Mouse (Mus musculus) monocyte, adult 5-6 weeks (primary cell): ENCODE data around the gene Hsd17b1. TPM values are rescaled to one million over a fixed set of nuclear protein-coding genes. Genes with fewer than 3 reads are reported as not detected.

ENCODE experiments used
- ATAC-seq: fragments of 153-309, 156-312 bp; replicated peaks from 2 replicates; pipeline ENCODE4 v1.8.0; 2017; ENCODE audit warnings: mild to moderate bottlenecking; ENCODE audit not compliant: low TSS enrichment, insufficient number of reproducible peaks, severe bottlenecking, poor library complexity, low FRiP score
- total RNA-seq: library from RNA; stranded (forward); fragments of 200-1000, 200-491, 200-594 nt; gene quantifications from 3 replicates; pipeline ENCODE4 v1.2.3, GENCODE M21; 2017

The Hsd17b1 gene
- total RNA-seq, 1 experiment from 2014 or later = not detected

DNA sequence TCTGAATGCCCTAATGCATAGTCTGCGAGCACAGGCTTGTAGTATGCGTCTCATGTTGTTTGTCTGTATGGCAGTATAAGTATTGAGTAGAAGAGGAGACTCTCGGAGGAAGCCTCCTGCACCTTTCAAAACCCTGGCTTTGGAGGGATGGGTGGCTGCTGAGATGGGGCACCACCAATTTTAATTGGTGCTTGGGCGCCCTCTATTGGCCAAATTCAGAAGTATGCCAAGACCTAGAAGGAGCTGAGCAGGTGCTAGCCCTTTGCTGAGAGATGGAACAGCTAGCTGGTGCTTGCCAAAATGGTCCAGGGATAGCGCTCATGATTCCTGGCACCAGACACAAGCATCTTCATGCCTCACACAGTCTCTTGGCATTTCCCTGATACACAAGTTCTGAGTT is 20.4 kb upstream of the Hsd17b1 start:
- peak; percentile 57; the same call in 1 of the 2 replicates for ATAC-seq

DNA sequence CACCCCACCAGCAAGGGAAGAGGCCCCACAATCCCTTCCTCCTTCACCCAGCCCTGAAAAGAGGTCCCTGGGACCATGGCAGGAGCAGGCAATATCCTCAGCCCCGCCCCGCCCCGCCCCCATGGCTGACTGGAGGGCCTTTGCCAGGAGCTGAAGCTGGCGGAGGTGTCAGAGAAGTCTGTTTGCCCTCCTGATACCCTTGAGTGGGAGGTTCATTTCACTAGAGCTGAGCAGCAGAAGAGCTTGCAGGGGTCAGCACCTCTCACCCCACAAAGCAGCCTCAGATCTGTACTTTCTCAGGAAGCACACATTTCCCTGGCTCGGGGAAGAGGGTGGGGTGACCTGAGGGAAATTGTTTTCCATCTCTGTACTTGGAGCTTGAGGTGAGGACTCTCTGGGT is 19.5 kb upstream of the Hsd17b1 start:
- no peak for ATAC-seq

DNA sequence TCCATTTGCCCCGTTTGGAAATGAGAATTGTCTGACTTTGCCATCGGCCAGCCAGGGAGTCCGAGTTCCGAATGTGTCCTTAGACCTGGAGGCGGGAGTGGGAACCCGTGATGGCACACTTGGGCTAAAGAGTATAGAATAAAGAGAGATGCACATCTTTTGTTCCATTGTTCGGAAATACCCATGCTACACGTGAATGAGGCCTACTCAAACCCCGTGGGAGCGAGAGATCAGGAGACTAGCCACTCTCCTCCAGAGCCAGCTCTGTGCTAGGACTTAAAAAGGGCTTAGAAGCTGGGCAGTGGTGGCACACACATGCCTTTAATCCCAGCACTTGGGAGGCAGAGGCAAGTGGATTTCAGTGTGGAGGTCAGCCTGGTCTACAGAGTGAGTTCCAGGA is 18.7 kb upstream of the Hsd17b1 start:
- ATAC-seq = no peak

DNA sequence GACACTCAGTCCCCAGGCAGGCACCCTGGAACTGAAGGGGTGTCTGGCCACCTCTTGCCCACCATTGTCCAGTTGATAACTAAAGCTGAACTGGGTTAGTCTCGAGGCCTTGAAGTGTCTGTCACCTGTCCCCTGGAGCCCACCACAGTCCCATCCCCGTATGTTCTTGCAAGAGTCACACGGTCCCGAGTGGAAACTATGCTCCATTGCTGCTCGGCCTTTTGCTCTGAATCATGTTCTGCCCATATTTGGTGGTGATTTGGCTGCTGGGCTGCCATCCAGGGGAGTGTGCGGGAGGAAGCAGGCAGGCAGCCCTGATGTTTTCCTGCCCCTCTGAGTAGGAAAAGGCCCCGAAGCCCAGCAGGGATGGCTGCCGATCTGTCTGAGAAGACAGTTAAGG is 18.1 kb upstream of the Hsd17b1 start:
- ATAC-seq = no peak

DNA sequence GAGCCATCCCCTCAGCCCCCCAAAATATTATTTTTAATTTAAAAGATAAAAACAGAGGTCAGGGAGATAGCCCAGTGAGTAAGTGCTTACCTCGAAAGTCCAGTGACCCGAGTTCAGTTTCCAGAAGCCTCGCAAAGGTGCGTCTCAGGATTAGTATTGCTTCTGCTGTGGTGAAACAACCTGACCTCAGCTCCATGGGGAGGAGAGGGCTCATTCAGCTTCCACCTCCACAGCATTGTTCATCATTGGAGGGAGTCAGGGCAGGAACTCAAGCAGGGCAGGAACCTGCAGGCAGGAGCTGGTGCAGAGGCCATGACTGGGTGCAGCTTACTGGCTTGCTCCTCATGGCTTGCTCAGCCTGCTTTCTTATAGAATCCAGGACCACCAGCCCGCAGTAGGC is 17.2 kb upstream of the Hsd17b1 start:
- ATAC-seq = no peak

DNA sequence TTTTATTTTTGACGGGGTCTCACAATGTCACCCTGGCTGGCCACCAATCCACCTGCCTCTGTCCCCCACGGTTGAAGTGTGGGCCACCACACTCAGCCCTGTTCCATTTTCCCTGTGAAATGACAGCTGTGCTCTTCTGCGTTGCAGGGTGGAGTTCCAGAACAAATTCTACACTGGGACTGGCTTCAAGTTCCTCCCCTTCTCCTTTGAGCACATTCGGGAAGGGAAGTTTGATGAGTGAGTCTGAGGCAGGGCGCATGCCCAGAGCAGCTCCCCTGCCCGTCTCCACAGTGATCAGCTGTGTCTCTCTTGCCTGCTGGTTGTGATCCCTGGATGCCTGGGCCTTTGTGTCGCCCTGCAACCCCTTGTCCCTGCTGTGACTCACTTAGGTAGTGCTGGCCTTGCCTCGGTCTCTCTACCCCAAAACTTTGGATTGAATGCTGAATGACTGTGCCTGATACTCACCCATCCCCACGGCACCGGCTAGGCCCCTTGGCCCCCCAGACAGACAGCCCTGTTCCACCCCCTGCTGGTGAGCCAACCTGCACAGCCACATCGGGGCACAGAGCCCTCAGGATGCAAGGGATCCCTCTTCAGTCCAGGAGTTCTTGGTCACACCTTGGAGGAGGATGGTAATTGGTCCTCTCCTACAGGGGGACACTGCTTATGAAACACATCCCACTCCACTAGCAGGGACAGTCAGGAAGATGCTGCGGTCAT is 15.9 kb upstream of the Hsd17b1 start:
- ATAC-seq = no peak

DNA sequence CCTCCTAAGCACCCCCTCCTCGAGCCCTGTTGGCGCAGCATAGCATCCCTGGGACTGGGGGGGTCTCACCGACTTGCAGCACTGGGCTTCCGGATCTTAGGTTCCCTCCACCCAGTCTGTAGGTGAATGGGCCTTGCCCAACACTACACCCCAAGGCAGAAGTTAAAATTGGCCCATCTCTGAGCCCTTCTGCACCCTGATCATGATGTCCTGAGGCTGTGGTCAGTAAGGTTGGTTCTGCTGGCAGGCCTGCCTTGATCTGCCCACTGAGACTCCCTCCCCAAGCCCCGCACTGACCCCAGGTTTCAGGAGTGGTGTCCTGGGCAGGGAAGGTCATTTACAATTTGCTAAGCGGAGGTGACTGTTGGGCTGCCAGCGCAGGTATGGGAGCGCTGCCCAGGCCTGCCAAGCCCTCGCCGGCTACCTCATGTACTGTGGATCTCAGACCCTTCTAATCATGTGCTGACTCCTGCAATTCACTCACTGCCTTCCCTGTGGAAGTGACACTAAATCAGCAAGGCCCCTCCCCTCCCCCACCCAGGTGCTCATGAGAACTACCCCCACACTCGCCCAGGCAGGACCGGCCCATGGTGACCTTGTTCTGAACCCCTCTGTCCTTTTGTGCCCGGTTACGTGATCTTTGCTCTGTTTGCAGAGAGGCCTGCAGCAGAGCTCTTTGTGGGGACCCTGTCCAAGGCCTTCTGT is 15.1 kb upstream of the Hsd17b1 start:
- ATAC-seq = no peak

DNA sequence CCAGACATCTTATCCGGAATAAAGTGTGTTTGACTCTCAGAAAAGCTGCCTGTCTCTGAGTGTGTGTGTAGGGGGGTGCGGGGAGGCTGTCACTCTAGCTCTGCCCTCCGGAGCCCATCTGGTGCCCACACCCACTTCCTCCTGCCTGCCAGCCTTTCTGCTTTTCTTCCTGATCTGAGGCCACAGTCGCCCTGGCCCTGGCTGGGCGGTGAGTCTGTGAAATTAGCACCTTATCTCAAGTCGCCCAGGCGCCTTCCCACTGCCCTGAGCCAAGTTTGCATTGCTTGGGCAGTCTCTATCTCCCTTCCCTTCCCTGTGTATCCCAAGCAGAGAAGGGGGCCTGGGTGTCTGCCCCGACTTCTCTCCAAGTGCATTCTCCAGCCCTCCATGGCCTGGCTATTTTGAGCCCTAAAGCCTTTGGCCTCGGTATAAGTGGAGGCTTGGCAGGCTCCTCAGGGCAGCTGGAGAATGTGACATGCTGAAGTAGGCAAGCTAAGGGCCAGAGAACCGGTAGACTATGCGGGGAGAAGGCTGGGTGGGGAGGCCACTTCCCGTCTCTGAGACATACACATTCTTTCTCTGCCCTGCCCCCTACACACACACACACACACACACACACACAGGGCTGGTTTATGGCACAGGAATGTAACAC is 14.4 kb upstream of the Hsd17b1 start:
- peak; percentile 75 for ATAC-seq

DNA sequence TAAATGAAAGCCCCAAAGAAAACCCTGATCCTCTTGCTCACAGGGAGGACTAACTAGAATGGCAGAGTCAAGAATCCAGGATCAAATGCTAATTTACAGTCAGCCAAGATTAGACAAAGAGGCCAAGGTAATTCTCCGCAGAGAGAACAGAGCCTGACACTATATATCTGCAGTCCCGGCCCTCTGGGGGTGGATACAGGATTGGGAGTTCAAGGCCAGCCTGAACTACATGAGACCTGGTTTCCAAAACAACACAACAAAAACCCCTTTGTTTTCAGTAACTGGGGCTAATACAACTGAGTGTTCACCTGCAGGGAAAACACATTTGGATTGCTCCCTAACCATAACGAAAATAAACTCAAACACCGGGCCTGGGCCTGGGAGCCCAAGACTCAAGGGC is 13.7 kb upstream of the Hsd17b1 start:
- no peak for ATAC-seq

DNA sequence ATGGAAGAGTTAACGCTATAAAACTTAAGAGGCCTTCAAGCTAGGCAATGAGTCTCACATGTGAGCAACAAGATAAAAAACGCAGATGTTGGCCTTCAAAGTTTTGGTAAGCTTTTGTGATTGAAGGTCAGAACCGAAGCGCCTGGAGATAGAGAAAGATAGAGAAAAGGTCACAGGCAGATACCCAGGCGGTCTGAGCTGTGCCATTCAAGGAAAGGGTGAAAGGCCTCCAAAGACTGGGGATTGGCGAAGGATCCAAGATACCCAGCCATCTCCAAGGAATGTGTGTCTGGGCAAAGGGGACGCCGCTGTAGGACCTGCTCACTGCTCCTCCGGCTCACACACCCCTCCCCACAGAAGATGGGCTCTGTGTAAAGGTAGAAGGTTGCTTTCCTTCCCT is 13.2 kb upstream of the Hsd17b1 start:
- no peak for ATAC-seq

DNA sequence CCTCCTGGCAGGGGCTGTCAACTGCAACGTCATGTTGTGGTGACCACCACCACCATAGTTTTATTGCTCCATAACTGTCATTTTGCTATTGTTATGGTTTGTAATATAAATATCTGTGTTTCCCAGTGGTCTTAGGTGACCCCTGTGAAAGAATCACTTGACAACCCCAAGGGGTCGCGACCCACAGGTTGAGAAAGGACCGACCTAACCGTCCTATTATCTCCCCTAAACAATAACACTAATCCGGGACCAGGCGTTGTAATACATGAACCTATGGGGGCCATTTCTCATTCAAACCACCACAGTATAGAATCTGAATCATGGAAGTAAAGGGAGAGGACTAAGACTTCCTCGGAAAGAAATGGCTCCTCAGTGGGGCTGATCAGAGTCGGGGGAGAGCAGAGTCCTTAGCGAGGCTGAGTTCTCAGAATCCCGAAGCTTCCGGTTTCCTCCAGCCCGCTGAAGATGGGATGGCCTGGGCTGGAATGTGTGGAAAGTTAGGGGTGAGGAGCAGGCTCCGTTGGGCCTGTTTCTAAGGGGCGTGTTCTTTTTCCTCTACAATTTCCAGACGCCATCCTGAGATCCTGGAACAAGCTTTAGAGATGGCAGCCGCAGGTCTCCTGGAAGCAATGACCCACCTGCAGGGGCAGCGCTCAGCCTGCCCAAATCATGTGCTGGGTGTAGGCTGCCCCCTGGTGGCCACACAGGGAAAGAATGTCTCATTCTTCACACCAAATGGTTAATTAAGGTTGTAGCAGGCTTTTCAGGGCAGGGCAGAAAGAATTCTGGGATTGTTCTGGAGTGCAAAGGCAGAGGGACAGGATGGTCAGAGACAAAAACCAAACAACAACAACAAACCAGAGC is 11.4 kb upstream of the Hsd17b1 start:
- ATAC-seq = 0 out of 2 replicates have a peak, but pooled peaks have one; percentile 28

DNA sequence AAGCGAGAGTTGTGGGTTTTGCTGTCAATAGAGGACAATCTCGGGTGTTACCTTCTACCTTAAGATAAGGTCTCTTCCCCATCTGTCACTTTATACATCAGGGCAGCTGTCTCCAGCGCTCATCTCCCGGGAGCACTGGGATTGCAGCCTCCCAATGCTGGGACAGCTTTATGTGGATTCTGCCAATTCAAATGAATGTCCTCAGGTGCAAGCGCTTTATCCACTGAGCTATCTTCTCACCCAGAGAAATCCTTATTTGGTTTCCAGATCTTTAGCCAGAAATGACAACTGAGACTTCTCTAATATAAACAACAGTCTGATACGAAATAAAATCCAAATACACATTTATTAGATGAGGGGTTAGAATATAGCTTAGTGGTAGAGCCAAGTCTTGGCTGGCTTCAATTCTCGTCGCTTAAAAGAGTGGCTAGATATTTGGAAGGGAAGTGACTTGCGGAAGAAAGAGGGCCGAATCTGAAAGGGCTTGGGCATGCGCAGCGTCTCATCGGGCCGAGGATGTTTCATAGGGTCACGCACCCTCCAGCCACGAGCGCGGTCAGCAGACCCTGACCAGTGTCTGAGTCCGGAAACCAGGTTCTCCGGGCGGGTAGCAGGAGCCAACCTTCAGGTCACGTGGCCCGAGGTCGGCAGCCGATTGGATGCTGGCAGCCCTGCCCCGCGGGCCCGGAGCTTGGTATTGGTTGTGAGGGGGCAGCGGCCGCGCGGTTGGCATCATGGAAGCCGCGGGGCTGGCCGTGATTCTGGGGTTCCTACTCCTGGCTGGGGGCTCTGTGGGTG is 8.6 kb upstream of the Hsd17b1 start, which contains the start of gene Naglu:
TSS of gene Naglu (plus strand) at position 622 of the 798 bp plus-strand sequence.
- peak; percentile 88 for ATAC-seq

DNA sequence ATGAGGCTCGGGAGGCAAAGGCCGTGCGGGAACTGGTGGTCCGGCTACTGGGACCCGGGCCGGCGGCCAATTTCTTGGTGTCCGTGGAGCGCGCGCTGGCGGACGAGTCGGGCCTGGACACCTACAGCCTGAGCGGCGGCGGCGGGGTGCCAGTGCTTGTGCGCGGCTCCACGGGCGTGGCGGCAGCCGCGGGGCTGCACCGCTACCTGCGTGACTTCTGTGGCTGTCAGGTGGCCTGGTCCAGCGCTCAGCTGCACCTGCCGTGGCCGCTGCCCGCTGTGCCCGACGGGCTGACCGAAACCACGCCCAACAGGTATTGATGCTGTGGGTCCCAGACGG is 8.1 kb upstream of the Hsd17b1 start:
- ATAC-seq = no peak

DNA sequence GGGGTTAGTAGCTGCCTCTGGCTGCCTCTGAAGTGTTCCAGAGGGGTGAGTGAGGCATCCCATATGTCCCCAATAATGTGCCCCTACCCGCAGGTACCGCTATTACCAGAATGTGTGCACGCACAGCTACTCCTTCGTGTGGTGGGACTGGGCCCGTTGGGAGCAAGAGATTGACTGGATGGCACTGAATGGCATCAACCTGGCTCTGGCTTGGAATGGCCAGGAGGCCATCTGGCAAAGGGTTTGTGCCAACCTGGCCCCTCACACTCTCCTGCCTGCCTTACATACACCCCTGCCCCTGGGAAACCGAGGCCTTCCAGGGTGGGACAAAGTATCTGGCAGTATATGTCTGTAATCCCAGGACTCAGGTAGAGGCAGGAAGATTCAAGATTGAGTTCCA is 7.2 kb upstream of the Hsd17b1 start:
- no peak for ATAC-seq

DNA sequence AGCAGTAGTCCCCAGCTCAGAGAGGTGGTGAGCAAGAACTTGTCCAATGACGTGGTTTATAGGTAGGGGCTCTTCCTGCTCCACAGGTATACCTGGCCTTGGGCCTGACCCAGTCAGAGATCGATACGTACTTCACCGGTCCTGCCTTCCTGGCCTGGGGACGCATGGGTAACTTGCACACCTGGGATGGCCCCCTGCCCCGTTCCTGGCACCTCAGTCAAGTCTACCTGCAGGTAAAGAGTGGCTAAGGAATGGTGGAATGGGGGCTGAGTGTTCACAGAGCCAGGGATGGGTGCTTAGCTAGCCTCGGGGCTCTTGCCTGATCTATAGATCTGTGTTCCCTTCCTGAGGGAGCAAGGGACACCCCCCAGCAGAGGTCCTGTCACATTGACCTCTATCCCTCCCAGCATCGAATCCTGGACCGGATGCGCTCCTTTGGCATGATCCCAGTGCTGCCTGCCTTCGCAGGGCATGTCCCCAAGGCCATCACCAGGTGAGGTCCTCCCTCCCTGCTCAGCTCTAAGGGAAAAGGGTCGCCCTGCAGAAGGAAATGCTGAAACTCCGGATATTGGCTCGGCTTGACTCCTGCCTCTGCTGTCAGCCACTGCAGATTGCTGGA is 6.3 kb upstream of the Hsd17b1 start:
- no peak for ATAC-seq

DNA sequence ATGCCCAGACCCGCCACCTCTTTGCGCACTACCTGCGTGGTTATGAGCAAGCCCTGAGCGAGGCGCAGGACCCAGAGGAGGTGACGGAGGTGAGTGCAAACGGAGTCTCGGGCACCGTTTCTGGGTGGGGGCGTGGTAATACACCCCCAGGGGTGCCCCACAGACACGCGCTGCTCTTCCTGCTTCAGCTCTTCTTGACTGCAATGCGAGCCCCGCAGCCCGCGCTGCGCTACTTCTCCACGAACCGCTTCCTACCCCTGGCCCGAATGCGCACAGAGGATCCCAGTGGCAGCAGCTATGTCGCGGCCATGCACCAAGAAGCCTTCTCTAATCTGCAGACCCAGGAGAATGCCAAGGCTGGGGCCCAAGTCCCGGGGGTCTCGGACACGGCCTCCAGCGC is 1.5 kb downstream of the Hsd17b1 start:
- no peak for ATAC-seq

DNA sequence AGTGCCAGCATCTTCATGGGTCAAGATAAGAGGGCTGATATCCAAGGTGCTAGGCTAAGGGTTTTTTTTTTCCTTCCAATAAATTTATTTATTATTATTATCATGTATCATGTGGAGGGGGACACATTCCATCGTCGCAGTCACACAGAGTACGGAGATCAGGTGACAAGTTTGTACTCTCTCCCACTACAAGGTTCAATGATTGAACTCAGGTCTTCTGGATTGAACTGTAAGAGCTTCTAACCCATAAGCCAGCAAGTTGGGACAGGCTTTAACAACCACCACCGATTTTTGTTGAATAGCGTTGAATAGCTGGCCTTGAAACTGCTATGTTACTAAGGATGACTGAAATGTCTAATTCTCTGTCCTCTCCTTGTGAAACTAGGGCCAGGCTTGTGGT is 2.2 kb downstream of the Hsd17b1 start:
- ATAC-seq = no peak

DNA sequence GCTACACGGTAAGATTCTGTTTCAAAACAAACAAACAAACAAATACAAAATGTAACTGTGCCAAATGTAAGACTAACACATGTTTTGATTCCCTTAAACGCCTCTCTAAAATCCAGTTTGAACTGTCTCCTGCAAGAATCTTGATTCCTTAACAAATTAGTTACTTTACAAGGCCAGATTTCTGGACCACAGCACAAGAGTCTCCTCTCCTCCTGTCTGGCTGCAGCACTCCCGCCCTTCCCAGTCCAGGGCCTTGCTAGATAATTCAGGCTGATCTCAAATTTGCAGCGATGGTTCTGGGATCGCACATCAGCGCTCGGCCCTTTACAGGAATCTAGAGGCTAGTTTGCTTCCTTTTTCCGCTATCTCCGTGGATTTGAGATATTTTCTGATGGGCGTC is 3.4 kb downstream of the Hsd17b1 start:
- no peak for ATAC-seq
